Mouse (Mus musculus) monocyte, adult 59 days (primary cell): Measurements from ENCODE around the gene Flywch2. TPM values are rescaled to one million over a fixed set of nuclear protein-coding genes. Genes with fewer than 3 reads are reported as not detected.

Experiments
- total RNA-seq, 2 experiments: library from RNA; stranded (reverse); gene quantifications; one replicate each; pipeline ENCODE4 v1.2.4; 2023

The Flywch2 gene
- total RNA-seq: not detected

GRCm38 (mm10) chr17:23785561-23786471 lies at the start of gene Flywch2:
Gene Flywch2 (minus strand): TSS chr17:23786081.

GRCm38 (mm10) chr17:23829064-23829619 lies 43.3 kb upstream of the Flywch2 start, which contains the start of gene Elob:
Gene Elob (minus strand): TSS chr17:23829136.

GRCm38 (mm10) chr17:23790269-23791078 lies 4.6 kb upstream of the Flywch2 start, which contains the start of gene Srrm2:
Gene Srrm2 (plus strand): TSS chr17:23790532.

DNA sequence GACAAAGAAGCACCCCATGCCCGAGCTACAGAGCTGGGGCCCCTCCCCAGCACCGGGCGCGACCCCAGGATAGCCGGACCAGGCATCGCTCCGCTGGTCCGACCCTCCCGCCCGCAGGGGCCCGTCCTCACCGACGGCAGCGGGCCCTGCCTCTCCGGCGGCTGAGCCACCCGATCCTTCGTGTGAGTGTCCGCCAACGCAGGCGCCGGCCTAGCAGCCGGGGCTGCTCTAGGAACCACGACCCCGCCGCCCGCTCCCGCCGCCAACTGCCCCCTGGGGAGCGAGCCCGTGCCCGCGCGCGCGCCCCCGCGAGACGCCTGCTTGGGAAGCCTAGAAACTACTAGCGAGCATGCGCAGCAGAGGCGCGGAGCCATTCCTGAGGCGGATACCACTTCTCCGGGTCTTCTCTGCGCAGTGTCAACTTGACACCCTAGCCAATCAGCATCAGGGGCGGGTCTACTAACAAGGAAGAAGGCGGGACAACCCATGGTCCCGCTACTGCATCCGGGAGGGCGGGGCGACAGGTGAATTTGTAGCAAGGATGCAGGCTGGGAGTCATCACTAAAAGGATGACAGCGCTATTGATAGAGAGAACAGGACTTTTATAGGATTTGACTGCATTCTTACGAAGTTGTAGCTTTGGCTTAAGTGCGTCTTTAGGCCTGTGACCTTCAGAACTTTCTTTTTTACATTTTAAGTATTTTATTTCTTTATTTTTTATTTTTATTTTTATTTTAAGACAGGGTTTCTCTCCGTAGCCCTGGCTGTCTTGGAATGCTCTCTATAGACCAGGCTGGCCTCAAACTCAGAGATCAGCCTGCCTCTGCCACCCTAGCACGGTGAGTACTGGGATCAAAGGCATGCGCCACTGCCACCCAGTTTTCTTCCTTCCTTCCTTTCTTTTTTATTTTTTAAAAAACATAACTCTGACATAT lies 14.3 kb downstream of the Flywch2 start, which contains the start of gene Flywch1:
Gene Flywch1 (minus strand): TSS at position 319 of the 935 bp plus-strand sequence.

GRCm38 (mm10) chr17:23745301-23746251 lies 40.3 kb downstream of the Flywch2 start, which contains the start of gene Kremen2:
Gene Kremen2 (minus strand): TSS chr17:23745833.

DNA sequence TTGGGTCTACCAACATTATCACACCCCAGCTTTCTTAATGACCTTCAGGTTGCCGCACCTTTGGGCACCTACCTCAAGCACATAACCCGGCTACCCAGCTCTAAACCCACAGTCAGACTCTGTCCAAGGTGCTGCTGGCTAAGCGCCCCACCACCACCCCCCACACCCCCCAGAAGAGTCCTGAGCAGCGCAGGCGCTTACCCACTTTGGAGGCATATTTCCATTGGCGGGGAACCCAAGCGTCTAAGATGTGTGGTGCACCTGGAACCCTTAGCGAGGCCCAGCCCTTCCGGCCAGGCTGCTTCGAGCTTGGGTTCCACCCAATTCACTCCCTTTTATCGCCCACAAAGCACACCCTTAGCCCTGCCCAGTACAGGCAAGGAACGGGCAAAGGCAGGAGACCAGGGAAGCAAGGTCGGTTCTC lies 45.3 kb downstream of the Flywch2 start, which contains the start of gene Paqr4:
Gene Paqr4 (minus strand): TSS at position 270 of the 424 bp plus-strand sequence.

Other genes with a start within 250 kb of the Flywch2 start
- gene Zfp213, start 221.8 kb downstream of the Flywch2 start, total RNA-seq: 1 to 10 TPM; 3.9 TPM
- not detected for gene Zfp13, start 186.6 kb downstream of the Flywch2 start, total RNA-seq
- gene Zscan10, start 185.2 kb downstream of the Flywch2 start, total RNA-seq: not detected
- 1 to 10 TPM; 3.0 to 3.1 TPM for gene Mmp25, start 140.8 kb downstream of the Flywch2 start, total RNA-seq
- gene Bicdl2, start 125.6 kb downstream of the Flywch2 start, total RNA-seq: not detected
- 10 to 100 TPM; 53.4 to 61.5 TPM for gene Hcfc1r1, start 112.5 kb downstream of the Flywch2 start, total RNA-seq
- gene Thoc6, start 112.2 kb downstream of the Flywch2 start, total RNA-seq: 10 to 100 TPM; 17.4 to 24.2 TPM
- gene Tnfrsf12a, start 108.6 kb downstream of the Flywch2 start, total RNA-seq: 10 to 100 TPM; 20.6 to 32.5 TPM
- gene Cldn6, start 106.8 kb downstream of the Flywch2 start, total RNA-seq: not detected
- gene Cldn9, start 102.1 kb downstream of the Flywch2 start, total RNA-seq: not detected
- gene 1520401A03Rik, start 63.3 kb downstream of the Flywch2 start, total RNA-seq: not detected
- 1 to 10 TPM; 3.3 to 3.7 TPM for gene Pkmyt1, start 59.7 kb downstream of the Flywch2 start, total RNA-seq
- 1 to 10 TPM; 2.3 to 3.2 TPM for gene Paqr4, start 45.2 kb downstream of the Flywch2 start, total RNA-seq
- not detected for gene Kremen2, start 40.2 kb downstream of the Flywch2 start, total RNA-seq
- 10 to 100 TPM; 12.9 to 14.0 TPM for gene Flywch1, start 14.5 kb downstream of the Flywch2 start, total RNA-seq
- 100 to 1,000 TPM; 847 to 887 TPM for gene Srrm2, start 4.5 kb upstream of the Flywch2 start, total RNA-seq
- gene Elob, start 43.1 kb upstream of the Flywch2 start, total RNA-seq: 100 to 1,000 TPM; 156 to 174 TPM
- not detected for gene Prss33, start 50.0 kb upstream of the Flywch2 start, total RNA-seq
- gene Prss32, start 57.8 kb upstream of the Flywch2 start, total RNA-seq: not detected
- not detected for gene Prss41, start 58.1 kb upstream of the Flywch2 start, total RNA-seq
- not detected for gene Prss21, start 82.0 kb upstream of the Flywch2 start, total RNA-seq
- not detected for gene Dcpp1, start 94.8 kb upstream of the Flywch2 start, total RNA-seq
- not detected for gene Dcpp2, start 94.8 kb upstream of the Flywch2 start, total RNA-seq
- not detected for gene Dcpp3, start 131.4 kb upstream of the Flywch2 start, total RNA-seq
- not detected for gene Sbp, start 155.6 kb upstream of the Flywch2 start, total RNA-seq
- not detected for gene Sbpl, start 169.2 kb upstream of the Flywch2 start, total RNA-seq
- gene Prss30, start 194.5 kb upstream of the Flywch2 start, total RNA-seq: 1 to 10 TPM; 3.1 to 3.4 TPM
- gene Prss22, start 212.0 kb upstream of the Flywch2 start, total RNA-seq: not detected